Mouse (Mus musculus): ENCODE data around the gene 1700025G04Rik.

- TF ChIP-seq CTCF (IDR thresholded peaks at IDR 0.05; ENCODE audit: low read depth), result no peak
- no peak for TF ChIP-seq EP300 (IDR thresholded peaks at IDR 0.05; ENCODE audit: low read depth)
Observed at GRCm38 (mm10) chr1:151958442-151958841, 131.5 kb downstream of the 1700025G04Rik start.

Data from heart, postnatal 0 days (tissue).